Mouse (Mus musculus) midbrain, embryonic 16.5 days (tissue): ENCODE measurements at regions not wholly inside any gene's neighbourhood (a gene's known extent, or its start where the extent isn't known, plus 50 kb on each side); places are given as distances from the start of the nearest gene placed in this dataset.
A peak's percentile ranks its signal among the peaks of the same experiment; 100 is the strongest.

Experiments
- ATAC-seq: fragments of 200-750 bp; cut with Nextera tagmentation; 2 replicates; pipeline ENCODE4 v1.8.0; 2017; ENCODE audit warnings: moderate TSS enrichment
- H3K27ac ChIP-seq: fragments of 300-500 bp; sonication (generic); 2 replicates; pipeline ENCODE4 v1.5.1; 2014; ENCODE audit warnings: mild to moderate bottlenecking, low read length, mixed read lengths
- H3K27me3 ChIP-seq: fragments of 300-500 bp; sonication (generic); 2 replicates; pipeline ENCODE4 v1.6.1; 2014; ENCODE audit warnings: low read depth, low read length, mixed read lengths; ENCODE audit not compliant: control insufficient read depth, insufficient read depth
- H3K36me3 ChIP-seq: fragments of 300-500 bp; sonication (generic); 2 replicates; pipeline ENCODE4 v1.6.1; 2014; ENCODE audit warnings: mild to moderate bottlenecking, low read length, moderate library complexity, mixed read lengths; ENCODE audit not compliant: control insufficient read depth, insufficient read depth
- H3K4me1 ChIP-seq: fragments of 300-500 bp; sonication (generic); 2 replicates; pipeline ENCODE4 v1.6.1; 2014; ENCODE audit warnings: mild to moderate bottlenecking, low read length, mixed read lengths; ENCODE audit not compliant: control insufficient read depth, insufficient read depth
- H3K4me2 ChIP-seq: fragments of 300-500 bp; sonication (generic); 2 replicates; pipeline ENCODE4 v1.6.1; 2014; ENCODE audit warnings: mild to moderate bottlenecking, low read length, mixed read lengths
- H3K4me3 ChIP-seq: fragments of 300-500 bp; sonication (generic); 2 replicates; pipeline ENCODE4 v1.5.1; 2014; ENCODE audit warnings: low read depth, mild to moderate bottlenecking, low read length, moderate library complexity, mixed read lengths
- H3K9ac ChIP-seq: fragments of 300-500 bp; sonication (generic); 2 replicates; pipeline ENCODE4 v1.6.1; 2014; ENCODE audit warnings: low read depth, low read length, mixed read lengths
- H3K9me3 ChIP-seq: fragments of 300-500 bp; sonication (generic); replicated peaks from 2 replicates; pipeline ENCODE4 v1.6.1; 2014; ENCODE audit warnings: mild to moderate bottlenecking, low read length, mixed read lengths; ENCODE audit not compliant: control insufficient read depth, poor library complexity, severe bottlenecking
- WGBS: fragments of 180-500 bp; shearing (Covaris S2); extraction: QIAGEN DNeasy Blood & Tissue Kit; methylation state at CpG from one replicate; pipeline ENCODE4 v1.1.7; 2014; 5-methylcytosine and 5-hydroxymethylcytosine counted together

DNA sequence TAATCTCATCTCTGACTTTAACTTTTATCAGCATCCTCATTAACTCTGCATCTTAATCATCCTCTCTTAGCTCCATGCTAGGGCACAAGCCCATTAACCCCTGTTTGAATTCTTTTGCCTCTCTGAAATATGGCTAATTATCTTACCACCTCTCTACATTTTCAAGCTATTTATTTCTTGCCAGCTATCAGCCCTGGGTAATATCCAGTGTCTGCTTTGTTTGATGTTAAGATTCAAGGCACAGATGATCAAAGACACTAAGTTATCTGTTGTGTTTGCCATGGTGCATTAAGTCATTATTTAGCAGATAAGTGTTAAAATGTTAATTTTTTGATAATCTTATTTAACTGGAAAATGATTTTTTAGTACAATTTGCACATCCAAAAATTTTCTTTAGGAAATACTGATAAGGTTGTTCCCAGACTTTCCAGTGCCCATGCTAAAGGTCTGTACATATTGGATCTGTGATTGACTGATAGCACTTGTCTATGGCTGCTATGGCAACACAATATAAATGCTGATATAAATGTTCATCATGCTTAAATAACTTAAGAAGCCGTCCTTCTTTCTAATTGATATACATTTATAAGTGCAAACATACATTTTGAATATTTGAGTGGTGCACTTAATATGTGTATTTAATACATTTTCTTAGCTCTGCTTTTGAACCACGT is 264.6 kb upstream of the Slc5a7 start:
- ATAC-seq = peak; percentile 60; the same call in 1 of the 2 replicates
- Histone ChIP-seq H3K9ac (no peak overlapping the region), H3K4me1 (no peaks in the 10 kb centered on the region), H3K27ac (no peak overlapping the region), H3K4me3 (no peak overlapping the region), H3K36me3 (no peaks in the 10 kb centered on the region), H3K27me3 (no peaks in the 10 kb centered on the region), H3K9me3 (no peaks in the 10 kb centered on the region), H3K4me2 (no peak overlapping the region)
- 72% methylated on average over 2 of the region's 2 CpGs for whole genome bisulfite sequencing
